Mouse (Mus musculus) gastrocnemius, postnatal 10 days (tissue): ENCODE results near the gene Fndc8. TPM values are rescaled to one million over a fixed set of nuclear protein-coding genes. Genes with fewer than 3 reads are reported as not detected.
"Not testable (repeated sequence)": the region's sequence is repeated elsewhere in the genome, so short reads cannot be mapped to it uniquely, and the experiment has no call there.

Source experiments
- DNase-seq: peaks from one replicate; pipeline ENCODE4 v3.0.0; 2021; ENCODE audit warnings: mixed read lengths
- total RNA-seq, 2 experiments: library from RNA; stranded (reverse); gene quantifications; 2 replicates each; pipeline ENCODE4 v1.2.3; 2021

The Fndc8 gene
- total RNA-seq, 2 experiments from 2014 or later, result not detected

- peak; percentile 53 for DNase-seq
These were observed 18.9 kb downstream of the Fndc8 start for GRCm38 (mm10) chr11:82910679-82911389.

GRCm38 (mm10) chr11:82914711-82915352 lies 22.9 kb downstream of the Fndc8 start:
- DNase-seq, result peak; percentile 78

DNA sequence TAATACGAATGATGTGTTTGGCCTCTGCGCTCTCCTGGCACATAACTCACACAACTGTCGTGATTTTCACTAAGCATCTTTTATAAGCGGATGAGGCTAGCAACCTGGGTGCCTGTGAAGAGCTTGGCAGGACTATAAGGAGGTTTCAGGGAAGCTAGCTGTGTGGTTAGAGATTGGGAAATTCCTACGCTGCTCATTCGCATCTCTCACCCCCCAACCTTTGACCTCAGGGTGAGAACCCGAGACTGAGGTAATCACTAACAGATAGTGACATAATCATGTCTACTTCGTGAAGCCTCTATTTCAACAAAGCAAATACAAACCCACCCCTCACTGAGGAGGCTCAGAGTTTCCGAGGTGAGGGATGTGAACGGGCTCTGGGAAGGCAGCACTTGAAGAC lies 28.8 kb downstream of the Fndc8 start:
- no peak for DNase-seq

DNA sequence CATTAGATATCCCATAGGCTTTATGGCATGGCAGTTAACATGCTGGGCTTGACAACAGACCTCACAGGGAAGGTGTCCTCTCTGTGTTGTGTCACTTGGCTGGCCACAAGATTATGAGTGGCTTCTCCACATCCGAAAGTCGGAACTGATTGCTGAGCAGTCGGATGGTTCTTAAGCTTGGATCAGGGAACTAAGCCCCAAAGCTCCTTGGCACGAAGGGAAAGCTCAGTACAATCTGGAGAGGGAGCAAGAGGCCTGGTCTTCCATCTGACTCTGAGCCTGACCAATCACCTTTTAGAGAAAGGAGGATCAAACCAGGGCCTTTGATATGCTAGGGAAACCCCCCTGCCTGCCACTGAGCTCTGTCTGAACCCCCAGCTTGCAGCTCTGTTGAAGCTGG lies 29.8 kb downstream of the Fndc8 start:
- no peak for DNase-seq

- not testable (repeated sequence) for DNase-seq
These were observed 32.0 kb downstream of the Fndc8 start for GRCm38 (mm10) chr11:82923910-82924309.

DNA sequence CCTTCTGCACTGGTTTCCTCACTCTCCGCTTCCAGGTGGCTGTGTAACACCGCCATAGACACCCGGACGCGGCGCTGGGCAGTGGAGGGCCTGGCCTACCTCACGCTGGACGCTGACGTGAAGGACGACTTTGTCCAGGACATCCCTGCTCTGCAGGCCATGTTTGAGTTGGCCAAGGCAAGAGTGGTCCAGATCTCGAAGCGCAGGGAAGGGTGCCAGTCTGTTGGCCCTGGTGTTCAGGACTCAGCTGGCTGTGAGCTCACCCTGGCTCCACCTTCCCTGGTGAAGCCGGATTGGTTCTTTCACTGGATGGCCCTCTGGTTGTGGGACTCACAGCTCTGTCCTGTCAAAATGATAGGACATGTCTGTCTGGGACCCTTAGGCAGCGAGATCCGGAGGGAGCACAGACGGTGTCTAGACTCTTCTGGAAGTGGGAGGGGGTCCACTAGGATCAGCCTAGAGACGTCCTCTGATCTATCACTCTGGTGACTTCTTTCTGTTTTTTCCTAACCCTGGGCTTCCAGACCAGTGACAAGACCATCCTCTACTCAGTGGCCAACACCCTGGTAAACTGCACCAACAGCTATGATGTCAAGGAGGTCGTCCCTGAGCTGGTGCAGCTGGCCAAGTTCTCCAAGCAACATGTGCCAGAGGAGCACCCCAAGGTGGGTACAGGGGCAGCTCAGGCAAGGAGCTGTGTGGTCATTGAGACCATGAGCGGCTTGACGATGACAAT lies 37.1 kb downstream of the Fndc8 start:
- DNase-seq, result no peak

GRCm38 (mm10) chr11:82929633-82929950 lies 37.7 kb downstream of the Fndc8 start:
- DNase-seq, result no peak

- peak; percentile 41 for DNase-seq
These were observed 38.5 kb downstream of the Fndc8 start for GRCm38 (mm10) chr11:82930391-82930955.

- not testable (repeated sequence) for DNase-seq
These were observed 39.2 kb downstream of the Fndc8 start for GRCm38 (mm10) chr11:82931161-82931560.

- DNase-seq, result not testable (repeated sequence)
These were observed 39.9 kb downstream of the Fndc8 start for GRCm38 (mm10) chr11:82931671-82932450.

- no peak for DNase-seq
These were observed 41.3 kb downstream of the Fndc8 start for GRCm38 (mm10) chr11:82933186-82933585.

DNA sequence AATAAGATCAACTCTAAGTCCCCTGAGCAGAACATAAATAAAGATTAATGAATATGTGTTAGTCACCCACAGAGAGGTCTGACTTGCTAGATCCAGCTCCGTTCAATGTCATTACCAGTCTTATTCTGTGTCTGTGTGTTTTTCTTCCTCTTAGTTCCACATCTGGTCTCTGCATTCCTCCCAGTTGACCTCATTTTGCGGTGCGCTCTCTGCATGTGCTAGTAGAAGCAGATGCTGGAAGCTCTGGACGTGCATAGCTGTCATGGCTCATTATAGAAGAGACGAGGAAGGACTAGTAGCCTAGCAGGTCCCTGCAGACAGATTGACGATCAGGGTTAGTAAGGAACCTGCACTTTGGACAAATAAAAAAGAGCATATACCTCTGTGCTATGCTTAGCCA lies 51.4 kb downstream of the Fndc8 start:
- no peak for DNase-seq

- no peak for DNase-seq
These were observed 53.7 kb downstream of the Fndc8 start for GRCm38 (mm10) chr11:82945636-82946035.

GRCm38 (mm10) chr11:82947457-82947856 lies 55.5 kb downstream of the Fndc8 start:
- DNase-seq, result no peak

DNA sequence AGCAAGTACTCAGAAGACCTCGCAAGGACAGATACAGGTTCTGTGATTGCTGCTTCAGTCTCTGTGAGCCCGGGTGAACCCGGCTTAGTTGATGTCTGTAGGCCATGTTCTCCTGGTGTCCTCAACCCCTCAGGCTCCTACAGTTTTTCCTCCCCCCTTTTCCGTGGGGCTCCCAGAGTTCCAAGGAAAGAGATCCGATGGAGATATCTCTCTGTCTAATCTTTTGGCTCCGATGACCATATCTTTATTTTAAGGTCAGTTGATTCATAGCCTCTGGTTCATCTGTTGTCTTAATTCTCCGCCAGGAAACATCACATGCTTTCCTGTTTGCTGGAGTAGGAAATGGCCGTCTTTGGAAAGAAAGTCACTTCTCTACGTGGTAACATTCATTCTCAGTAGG lies 57.1 kb downstream of the Fndc8 start:
- no peak for DNase-seq

Other genes with a start within 250 kb of the Fndc8 start
- gene Cct6b, start 127.8 kb upstream of the Fndc8 start, total RNA-seq, result under 1 TPM; 0.18 to 0.33 TPM
- 10 to 100 TPM; 13.7 to 15.2 TPM for gene Zfp830, start 127.8 kb upstream of the Fndc8 start, total RNA-seq
- 10 to 100 TPM; 16.5 to 18.5 TPM for gene Lig3, start 111.0 kb upstream of the Fndc8 start, total RNA-seq
- 1 to 10 TPM; 5.5 to 7.6 TPM for gene Rffl, start 20.9 kb upstream of the Fndc8 start, total RNA-seq
- 1 to 10 TPM; 5.4 to 8.0 TPM for gene Rad51d, start 1.5 kb upstream of the Fndc8 start, total RNA-seq
- gene Nle1, start 16.3 kb downstream of the Fndc8 start, total RNA-seq, result 10 to 100 TPM; 11.1 to 18.7 TPM
- 100 to 1,000 TPM; 101 to 115 TPM for gene Unc45b, start 18.4 kb downstream of the Fndc8 start, total RNA-seq
- 10 to 100 TPM; 29.9 to 35.5 TPM for gene Slfn5, start 59.2 kb downstream of the Fndc8 start, total RNA-seq
- 1 to 10 TPM; 2.9 to 4.0 TPM for gene Slfn9, start 99.7 kb downstream of the Fndc8 start, total RNA-seq
- gene Slfn8, start 128.7 kb downstream of the Fndc8 start, total RNA-seq, result under 1 TPM; 0.12 to 0.52 TPM
- 1 to 10 TPM; 1.3 to 2.3 TPM for gene Slfn2, start 173.0 kb downstream of the Fndc8 start, total RNA-seq
- under 1 TPM in 1 of 2 experiments, not detected in 1; 0.18 TPM for gene Slfn1, start 224.7 kb downstream of the Fndc8 start, total RNA-seq